Mouse (Mus musculus): Measurements from ENCODE around the gene Sh2b3. TPM values are rescaled to one million over a fixed set of nuclear protein-coding genes. Genes with fewer than 3 reads are reported as not detected.

Gene Sh2b3
- polyA plus RNA-seq, 1 experiment from 2014 or later, result 22.9 TPM

GRCm38 (mm10) chr5:121807186-121807585 is 30.3 kb downstream of the Sh2b3 start:
- H3K27ac ChIP-seq (ENCODE audit: low read depth, low read length), result no peak overlapping the region

GRCm38 (mm10) chr5:121798447-121798846 is 39.0 kb downstream of the Sh2b3 start:
- no peak for ATAC-seq (ENCODE audit: low FRiP score, low TSS enrichment)
- H3K9me3 ChIP-seq (ENCODE audit: control insufficient read depth, low read length), result no peaks in the 10 kb centered on the region
- H3K36me3 ChIP-seq (ENCODE audit: control insufficient read depth, insufficient read depth, low read length), result peaks cover 90% of the 10 kb centered on the region
- no peak overlapping the region for H3K9ac ChIP-seq (ENCODE audit: low read depth, low read length)
- H3K4me2 ChIP-seq (replicated peaks; ENCODE audit: low read depth, low read length), result no peak overlapping the region
- H3K27ac ChIP-seq (ENCODE audit: low read depth, low read length), result no peak overlapping the region
- H3K4me3 ChIP-seq (ENCODE audit: low read length), result no peak overlapping the region
- no peaks in the 10 kb centered on the region for H3K4me1 ChIP-seq (ENCODE audit: control insufficient read depth, insufficient read depth, low read length)
- WGBS, result 94% methylated on average over 2 of the region's 2 CpGs
- no peaks in the 10 kb centered on the region for H3K27me3 ChIP-seq (ENCODE audit: control insufficient read depth, insufficient read depth, low read length)

More at GRCm38 (mm10) chr5:121807186-121807585, 30.3 kb downstream of the Sh2b3 start:
- no peak for ATAC-seq (ENCODE audit: low FRiP score, low TSS enrichment)
- no peaks in the 10 kb centered on the region for H3K4me1 ChIP-seq (ENCODE audit: control insufficient read depth, insufficient read depth, low read length)
- no peak overlapping the region for H3K4me2 ChIP-seq (replicated peaks; ENCODE audit: low read depth, low read length)
- H3K27me3 ChIP-seq (ENCODE audit: control insufficient read depth, insufficient read depth, low read length), result no peaks in the 10 kb centered on the region
- H3K36me3 ChIP-seq (ENCODE audit: control insufficient read depth, insufficient read depth, low read length), result peaks cover 71% of the 10 kb centered on the region
- H3K9ac ChIP-seq (ENCODE audit: low read depth, low read length), result no peak overlapping the region
- no peaks in the 10 kb centered on the region for H3K9me3 ChIP-seq (ENCODE audit: control insufficient read depth, low read length)
- 90% methylated on average over 3 of the region's 3 CpGs for WGBS
- H3K4me3 ChIP-seq (ENCODE audit: low read length), result no peak overlapping the region

- H3K4me2 ChIP-seq (replicated peaks; ENCODE audit: low read depth, low read length), result no peak overlapping the region
- H3K9ac ChIP-seq (ENCODE audit: low read depth, low read length), result no peak overlapping the region
- peaks cover 81% of the 10 kb centered on the region for H3K36me3 ChIP-seq (ENCODE audit: control insufficient read depth, insufficient read depth, low read length)
- no peaks in the 10 kb centered on the region for H3K9me3 ChIP-seq (ENCODE audit: control insufficient read depth, low read length)
- H3K4me3 ChIP-seq (ENCODE audit: low read length), result no peak overlapping the region
- H3K27me3 ChIP-seq (ENCODE audit: control insufficient read depth, insufficient read depth, low read length), result no peaks in the 10 kb centered on the region
- 87% methylated on average over 3 of the region's 3 CpGs for WGBS
- no peak overlapping the region for H3K27ac ChIP-seq (ENCODE audit: low read depth, low read length)
- H3K4me1 ChIP-seq (ENCODE audit: control insufficient read depth, insufficient read depth, low read length), result no peaks in the 10 kb centered on the region
- ATAC-seq (ENCODE audit: low FRiP score, low TSS enrichment), result no peak
These were observed 41.6 kb downstream of the Sh2b3 start for GRCm38 (mm10) chr5:121795800-121796199.

- no peak for ATAC-seq (ENCODE audit: low FRiP score, low TSS enrichment)
- Histone ChIP-seq H3K36me3 (ENCODE audit: control insufficient read depth, insufficient read depth, low read length) (peaks cover 79% of the 10 kb centered on the region), H3K27me3 (ENCODE audit: control insufficient read depth, insufficient read depth, low read length) (no peaks in the 10 kb centered on the region), H3K4me2 (replicated peaks; ENCODE audit: low read depth, low read length) (no peak overlapping the region), H3K4me3 (ENCODE audit: low read length) (no peak overlapping the region), H3K4me1 (ENCODE audit: control insufficient read depth, insufficient read depth, low read length) (no peaks in the 10 kb centered on the region), H3K27ac (ENCODE audit: low read depth, low read length) (no peak overlapping the region), H3K9ac (ENCODE audit: low read depth, low read length) (no peak overlapping the region), H3K9me3 (ENCODE audit: control insufficient read depth, low read length) (no peaks in the 10 kb centered on the region)
- WGBS, result 90% methylated on average over 5 of the region's 5 CpGs
These were observed 46.4 kb downstream of the Sh2b3 start for GRCm38 (mm10) chr5:121791026-121791425.

GRCm38 (mm10) chr5:121783862-121784500 is 53.5 kb downstream of the Sh2b3 start:
- Histone ChIP-seq H3K4me1 (ENCODE audit: control insufficient read depth, insufficient read depth, low read length) (no peaks in the 10 kb centered on the region), H3K9ac (ENCODE audit: low read depth, low read length) (no peak overlapping the region), H3K27me3 (ENCODE audit: control insufficient read depth, insufficient read depth, low read length) (no peaks in the 10 kb centered on the region), H3K4me3 (ENCODE audit: low read length) (no peak overlapping the region), H3K9me3 (ENCODE audit: control insufficient read depth, low read length) (no peaks in the 10 kb centered on the region), H3K4me2 (replicated peaks; ENCODE audit: low read depth, low read length) (no peak overlapping the region), H3K36me3 (ENCODE audit: control insufficient read depth, insufficient read depth, low read length) (peaks cover 81% of the 10 kb centered on the region), H3K27ac (ENCODE audit: low read depth, low read length) (no peak overlapping the region)
- 87% methylated on average over 10 of the region's 10 CpGs for WGBS
- no peak for ATAC-seq (ENCODE audit: low FRiP score, low TSS enrichment)

GRCm38 (mm10) chr5:121782467-121782866 is 55.0 kb downstream of the Sh2b3 start:
- Histone ChIP-seq H3K4me2 (replicated peaks; ENCODE audit: low read depth, low read length) (no peak overlapping the region), H3K4me3 (ENCODE audit: low read length) (no peak overlapping the region), H3K27me3 (ENCODE audit: control insufficient read depth, insufficient read depth, low read length) (no peaks in the 10 kb centered on the region), H3K9me3 (ENCODE audit: control insufficient read depth, low read length) (no peaks in the 10 kb centered on the region), H3K27ac (ENCODE audit: low read depth, low read length) (no peak overlapping the region), H3K36me3 (ENCODE audit: control insufficient read depth, insufficient read depth, low read length) (peaks cover 85% of the 10 kb centered on the region), H3K9ac (ENCODE audit: low read depth, low read length) (no peak overlapping the region), H3K4me1 (ENCODE audit: control insufficient read depth, insufficient read depth, low read length) (no peaks in the 10 kb centered on the region)
- WGBS, result 70% methylated on average over 4 of the region's 4 CpGs
- no peak for ATAC-seq (ENCODE audit: low FRiP score, low TSS enrichment)

- no peaks in the 10 kb centered on the region for H3K27me3 ChIP-seq (ENCODE audit: control insufficient read depth, insufficient read depth, low read length)
- no peak overlapping the region for H3K4me3 ChIP-seq (ENCODE audit: low read length)
- 85% methylated on average over 5 of the region's 5 CpGs for WGBS
- peaks cover 84% of the 10 kb centered on the region for H3K36me3 ChIP-seq (ENCODE audit: control insufficient read depth, insufficient read depth, low read length)
- no peak overlapping the region for H3K4me2 ChIP-seq (replicated peaks; ENCODE audit: low read depth, low read length)
- no peaks in the 10 kb centered on the region for H3K9me3 ChIP-seq (ENCODE audit: control insufficient read depth, low read length)
- no peak overlapping the region for H3K27ac ChIP-seq (ENCODE audit: low read depth, low read length)
- H3K9ac ChIP-seq (ENCODE audit: low read depth, low read length), result no peak overlapping the region
- no peaks in the 10 kb centered on the region for H3K4me1 ChIP-seq (ENCODE audit: control insufficient read depth, insufficient read depth, low read length)
- ATAC-seq (ENCODE audit: low FRiP score, low TSS enrichment), result no peak
These were observed 57.3 kb downstream of the Sh2b3 start for GRCm38 (mm10) chr5:121780180-121780579.

- H3K4me2 ChIP-seq (replicated peaks; ENCODE audit: low read depth, low read length), result no peak overlapping the region
- H3K4me1 ChIP-seq (ENCODE audit: control insufficient read depth, insufficient read depth, low read length), result no peaks in the 10 kb centered on the region
- no peak for ATAC-seq (ENCODE audit: low FRiP score, low TSS enrichment)
- peaks cover 82% of the 10 kb centered on the region for H3K36me3 ChIP-seq (ENCODE audit: control insufficient read depth, insufficient read depth, low read length)
- no peaks in the 10 kb centered on the region for H3K9me3 ChIP-seq (ENCODE audit: control insufficient read depth, low read length)
- no peak overlapping the region for H3K9ac ChIP-seq (ENCODE audit: low read depth, low read length)
- H3K27ac ChIP-seq (ENCODE audit: low read depth, low read length), result no peak overlapping the region
- H3K4me3 ChIP-seq (ENCODE audit: low read length), result no peak overlapping the region
- 89% methylated on average over 7 of the region's 7 CpGs for WGBS
- H3K27me3 ChIP-seq (ENCODE audit: control insufficient read depth, insufficient read depth, low read length), result no peaks in the 10 kb centered on the region
These were observed 58.8 kb downstream of the Sh2b3 start for GRCm38 (mm10) chr5:121778485-121779119.

GRCm38 (mm10) chr5:121771611-121772010 is 65.8 kb downstream of the Sh2b3 start:
- H3K4me2 ChIP-seq (replicated peaks; ENCODE audit: low read depth, low read length), result no peak overlapping the region
- no peaks in the 10 kb centered on the region for H3K4me1 ChIP-seq (ENCODE audit: control insufficient read depth, insufficient read depth, low read length)
- H3K4me3 ChIP-seq (ENCODE audit: low read length), result no peak overlapping the region
- no peak overlapping the region for H3K27ac ChIP-seq (ENCODE audit: low read depth, low read length)
- H3K9me3 ChIP-seq (ENCODE audit: control insufficient read depth, low read length), result no peaks in the 10 kb centered on the region
- WGBS, result 91% methylated on average over 3 of the region's 3 CpGs
- no peak for ATAC-seq (ENCODE audit: low FRiP score, low TSS enrichment)
- H3K27me3 ChIP-seq (ENCODE audit: control insufficient read depth, insufficient read depth, low read length), result no peaks in the 10 kb centered on the region
- peaks cover 55% of the 10 kb centered on the region for H3K36me3 ChIP-seq (ENCODE audit: control insufficient read depth, insufficient read depth, low read length)
- H3K9ac ChIP-seq (ENCODE audit: low read depth, low read length), result no peak overlapping the region

Data from kidney, embryonic 14.5 days (tissue).